Mouse (Mus musculus) cerebellum, postnatal 36 days (tissue): ENCODE results near the gene Hist1h3h.

Experiments used
- DNase-seq, 2 experiments: peaks; one replicate each; pipeline ENCODE4 v3.0.0; 2021 to 2022; ENCODE audit warnings: mixed read lengths in 2 of 2

Hist1h3h gene

GRCm38 (mm10) chr13:21729544-21729943 lies 12.1 kb downstream of the Hist1h3h start:
- no peak for DNase-seq

GRCm38 (mm10) chr13:21733466-21733865 lies 16.0 kb downstream of the Hist1h3h start:
- DNase-seq = no peak

- DNase-seq = peak; percentile 63 to 80
These were observed 16.8 kb downstream of the Hist1h3h start for GRCm38 (mm10) chr13:21734010-21734905.

GRCm38 (mm10) chr13:21734906-21735767 lies 17.7 kb downstream of the Hist1h3h start, which contains the start of gene Hist1h4j:
TSS of gene Hist1h4j (plus strand) at chr13:21735064.
- DNase-seq = peak; percentile 76 to 77

GRCm38 (mm10) chr13:21745006-21745405 lies 27.5 kb downstream of the Hist1h3h start:
- DNase-seq = no peak

- DNase-seq = no peak
These were observed 32.1 kb downstream of the Hist1h3h start for GRCm38 (mm10) chr13:21749387-21750158.

GRCm38 (mm10) chr13:21750159-21751017 lies 32.9 kb downstream of the Hist1h3h start, which contains the start of gene Hist1h4k:
TSS of gene Hist1h4k (minus strand) at chr13:21750505.
- peak; percentile 93 to 95 for DNase-seq

- DNase-seq = no peak
These were observed 34.0 kb downstream of the Hist1h3h start for GRCm38 (mm10) chr13:21751417-21751816.

- DNase-seq = no peak
These were observed 34.4 kb downstream of the Hist1h3h start for GRCm38 (mm10) chr13:21751827-21752226.

GRCm38 (mm10) chr13:21752356-21752755 lies 34.9 kb downstream of the Hist1h3h start:
- no peak for DNase-seq

GRCm38 (mm10) chr13:21753051-21753523 lies 35.6 kb downstream of the Hist1h3h start:
- DNase-seq = no peak

GRCm38 (mm10) chr13:21753524-21754285 lies 36.2 kb downstream of the Hist1h3h start, which contains the start of the genes Hist1h2ak and Hist1h2bn:
TSS of gene Hist1h2ak (minus strand) at chr13:21753827.
TSS of gene Hist1h2bn (plus strand) at chr13:21754123.
- DNase-seq = peak; percentile 40 to 75

- peak in 1 of 2 experiments; percentile 15 for DNase-seq
These were observed 37.0 kb downstream of the Hist1h3h start for GRCm38 (mm10) chr13:21754294-21755001.

- no peak for DNase-seq
These were observed 38.2 kb downstream of the Hist1h3h start for GRCm38 (mm10) chr13:21755707-21756106.
